Mouse (Mus musculus) retina, postnatal 1 day (tissue): ENCODE measurements around the gene Caap1.
A peak's percentile ranks its signal among the peaks of the same experiment; 100 is the strongest.

ENCODE experiments used
- DNase-seq: peaks from one replicate; pipeline ENCODE4 v3.0.0-alpha.2; 2012

Caap1 gene

GRCm38 (mm10) chr4:94556265-94557054 lies at the start of gene Caap1, which contains the start of gene Gm10306:
Caap1 (minus strand) TSS chr4:94556796.
Gm10306 (plus strand) TSS chr4:94556546.
- DNase-seq: peak; percentile 96

- DNase-seq: no peak
These were observed 49.0 kb upstream of the Caap1 start for GRCm38 (mm10) chr4:94605591-94605990.

GRCm38 (mm10) chr4:94604452-94605019 lies 47.9 kb upstream of the Caap1 start:
- no peak for DNase-seq

- DNase-seq: peak; percentile 95
These were observed 46.5 kb upstream of the Caap1 start, which contains the start of gene Plaa for GRCm38 (mm10) chr4:94603031-94603629. Plaa (minus strand) TSS chr4:94603244.

- DNase-seq: no peak
These were observed 46.0 kb upstream of the Caap1 start for GRCm38 (mm10) chr4:94602496-94603030.

- no peak for DNase-seq
These were observed 44.8 kb upstream of the Caap1 start for GRCm38 (mm10) chr4:94601395-94601794.

- no peak for DNase-seq
These were observed 36.1 kb upstream of the Caap1 start for GRCm38 (mm10) chr4:94592709-94593108.

- no peak for DNase-seq
These were observed 35.3 kb upstream of the Caap1 start for GRCm38 (mm10) chr4:94591765-94592381.

GRCm38 (mm10) chr4:94572677-94573076 lies 16.1 kb upstream of the Caap1 start:
- no peak for DNase-seq

GRCm38 (mm10) chr4:94564297-94564696 lies 7.7 kb upstream of the Caap1 start:
- DNase-seq: no peak

- DNase-seq: no peak
These were observed 5.5 kb upstream of the Caap1 start for GRCm38 (mm10) chr4:94561954-94562648.

GRCm38 (mm10) chr4:94560316-94560715 lies 3.7 kb upstream of the Caap1 start:
- DNase-seq: no peak

- no peak for DNase-seq
These were observed 2.7 kb upstream of the Caap1 start for GRCm38 (mm10) chr4:94559266-94559665.

GRCm38 (mm10) chr4:94557145-94557544 lies 549 bp upstream of the Caap1 start:
- no peak for DNase-seq

- DNase-seq: no peak
These were observed 1.6 kb downstream of the Caap1 start for GRCm38 (mm10) chr4:94554955-94555494.

GRCm38 (mm10) chr4:94544321-94544720 lies 12.3 kb downstream of the Caap1 start:
- DNase-seq: no peak

GRCm38 (mm10) chr4:94543041-94543440 lies 13.6 kb downstream of the Caap1 start:
- no peak for DNase-seq

- DNase-seq: no peak
These were observed 23.4 kb downstream of the Caap1 start for GRCm38 (mm10) chr4:94533205-94533604.

- no peak for DNase-seq
These were observed 27.1 kb downstream of the Caap1 start for GRCm38 (mm10) chr4:94529448-94529847.

GRCm38 (mm10) chr4:94523321-94523720 lies 33.3 kb downstream of the Caap1 start:
- DNase-seq: peak; percentile 14

GRCm38 (mm10) chr4:94517631-94518030 lies 39.0 kb downstream of the Caap1 start:
- DNase-seq: peak; percentile 63

- DNase-seq: no peak
These were observed 41.2 kb downstream of the Caap1 start for GRCm38 (mm10) chr4:94515366-94515765.
